Mouse (Mus musculus) neural tube, embryonic 13.5 days (tissue): Measurements from ENCODE around the gene Sec1. TPM values are rescaled to one million over a fixed set of nuclear protein-coding genes. Genes with fewer than 3 reads are reported as not detected.

Experiments used
- ATAC-seq: fragments of 200-750 bp; cut with Nextera tagmentation; 2 replicates; pipeline ENCODE4 v1.8.0; 2017; ENCODE audit warnings: low read depth, mild to moderate bottlenecking, moderate TSS enrichment, moderate library complexity
- H3K27ac ChIP-seq: fragments of 300-500 bp; sonication (generic); replicated peaks from 2 replicates; pipeline ENCODE4 v1.5.1; 2015; ENCODE audit warnings: moderate library complexity, mild to moderate bottlenecking, inconsistent platforms
- H3K27me3 ChIP-seq: fragments of 300-500 bp; sonication (generic); 2 replicates; pipeline ENCODE4 v1.6.1; 2015; ENCODE audit warnings: mild to moderate bottlenecking, inconsistent platforms
- H3K36me3 ChIP-seq: fragments of 300-500 bp; sonication (generic); 2 replicates; pipeline ENCODE4 v1.6.1; 2015; ENCODE audit warnings: mild to moderate bottlenecking, inconsistent platforms
- H3K4me1 ChIP-seq: fragments of 300-500 bp; sonication (generic); replicated peaks from 2 replicates; pipeline ENCODE4 v1.6.1; 2015; ENCODE audit warnings: inconsistent platforms
- H3K4me2 ChIP-seq: fragments of 300-500 bp; sonication (generic); 2 replicates; pipeline ENCODE4 v1.6.1; 2015; ENCODE audit warnings: inconsistent platforms, mild to moderate bottlenecking, moderate library complexity
- H3K4me3 ChIP-seq: fragments of 300-500 bp; sonication (generic); 2 replicates; pipeline ENCODE4 v1.5.1; 2015; ENCODE audit warnings: mild to moderate bottlenecking, inconsistent platforms
- H3K9ac ChIP-seq: fragments of 300-500 bp; sonication (generic); 2 replicates; pipeline ENCODE4 v1.6.1; 2015; ENCODE audit warnings: moderate library complexity, mild to moderate bottlenecking, inconsistent platforms
- H3K9me3 ChIP-seq: fragments of 300-500 bp; sonication (generic); 2 replicates; pipeline ENCODE4 v1.6.1; 2016; ENCODE audit warnings: inconsistent platforms
- WGBS: fragments of 180-500 bp; shearing (Covaris S2); methylation state at CpG from one replicate; pipeline ENCODE4 v1.1.7; 2015; 5-methylcytosine and 5-hydroxymethylcytosine counted together
- polyA plus RNA-seq: library from polyadenylated mRNA; unstranded; fragments of >200 nt; fragmentation: Nextera tagmentation; extraction: Ambion mirVana; gene quantifications from 2 replicates; pipeline ENCODE4 v1.2.1, GENCODE M21; 2015

The Sec1 gene
- polyA plus RNA-seq, 1 experiment from 2014 or later = 0.93 TPM

GRCm38 (mm10) chr7:45716460-45716857 lies 22.3 kb upstream of the Sec1 start:
- no peak for ATAC-seq
- 86% methylated on average over 3 of the region's 3 CpGs for WGBS
- peak overlapping the region; percentile 90 for H3K4me3 ChIP-seq
- H3K36me3 ChIP-seq = peaks cover 47% of the 10 kb centered on the region
- H3K4me2 ChIP-seq = peak overlapping the region; percentile 82
- peak overlapping the region; percentile 61; the same call in 1 of the 2 replicates for H3K9ac ChIP-seq
- peaks cover 57% of the 10 kb centered on the region for H3K4me1 ChIP-seq
- no peaks in the 10 kb centered on the region for H3K27me3 ChIP-seq
- no peak overlapping the region for H3K27ac ChIP-seq
- H3K9me3 ChIP-seq = no peaks in the 10 kb centered on the region

- WGBS = 82% methylated on average over 19 of the region's 19 CpGs
- no peaks in the 10 kb centered on the region for H3K27me3 ChIP-seq
- peak overlapping the region; percentile 77 for H3K27ac ChIP-seq
- peaks cover 52% of the 10 kb centered on the region for H3K4me1 ChIP-seq
- peak overlapping the region; percentile 82 for H3K4me2 ChIP-seq
- H3K9me3 ChIP-seq = no peaks in the 10 kb centered on the region
- peaks cover 47% of the 10 kb centered on the region for H3K36me3 ChIP-seq
- H3K4me3 ChIP-seq = peak overlapping the region; percentile 65
- peak overlapping the region; percentile 61 for H3K9ac ChIP-seq
- ATAC-seq = no peak
Measured at GRCm38 (mm10) chr7:45715741-45716459, 21.7 kb upstream of the Sec1 start.

- peak within 1 kb of the TSS; percentile 82 for H3K4me2 ChIP-seq
- peak within 1 kb of the TSS; percentile 77 for H3K27ac ChIP-seq
- no peaks in the 10 kb centered on the region for H3K9me3 ChIP-seq
- H3K4me3 ChIP-seq = peak within 1 kb of the TSS; percentile 65
- peak within 1 kb of the TSS; percentile 76 for H3K9ac ChIP-seq
- H3K36me3 ChIP-seq = peaks cover 47% of the 10 kb centered on the region
- WGBS = 7% methylated on average over 34 of the region's 34 CpGs
- no peaks in the 10 kb centered on the region for H3K27me3 ChIP-seq
- ATAC-seq = peak; percentile 90
- H3K4me1 ChIP-seq = peaks cover 51% of the 10 kb centered on the region
Measured at GRCm38 (mm10) chr7:45715090-45715708, 21.0 kb upstream of the Sec1 start, which contains the start of gene Rpl18. Rpl18 (plus strand) TSS chr7:45715457.

GRCm38 (mm10) chr7:45714630-45715089 lies 20.5 kb upstream of the Sec1 start:
- no peaks in the 10 kb centered on the region for H3K9me3 ChIP-seq
- peaks cover 47% of the 10 kb centered on the region for H3K36me3 ChIP-seq
- no peaks in the 10 kb centered on the region for H3K27me3 ChIP-seq
- ATAC-seq = peak; percentile 44
- H3K4me1 ChIP-seq = peaks cover 52% of the 10 kb centered on the region
- H3K27ac ChIP-seq = peak overlapping the region; percentile 61; the same call in 1 of the 2 replicates
- peak overlapping the region; percentile 82 for H3K4me2 ChIP-seq
- WGBS = 12% methylated on average over 14 of the region's 14 CpGs
- peak overlapping the region; percentile 76 for H3K9ac ChIP-seq
- peak overlapping the region; percentile 65 for H3K4me3 ChIP-seq

- peaks cover 52% of the 10 kb centered on the region for H3K4me1 ChIP-seq
Measured at GRCm38 (mm10) chr7:45713881-45714520, 19.8 kb upstream of the Sec1 start.

GRCm38 (mm10) chr7:45713396-45713795 lies 19.2 kb upstream of the Sec1 start:
- Histone ChIP-seq H3K4me1 (peaks cover 52% of the 10 kb centered on the region), H3K4me2 (no peak overlapping the region)

More at GRCm38 (mm10) chr7:45713881-45714520, 19.8 kb upstream of the Sec1 start:
- WGBS = 85% methylated on average over 6 of the region's 6 CpGs
- no peaks in the 10 kb centered on the region for H3K9me3 ChIP-seq
- peaks cover 44% of the 10 kb centered on the region for H3K36me3 ChIP-seq
- no peak for ATAC-seq
- no peaks in the 10 kb centered on the region for H3K27me3 ChIP-seq
- H3K4me2 ChIP-seq = peak overlapping the region; percentile 82
- no peak overlapping the region for H3K27ac ChIP-seq
- peak overlapping the region; percentile 65 for H3K4me3 ChIP-seq
- peak overlapping the region; percentile 76 for H3K9ac ChIP-seq

GRCm38 (mm10) chr7:45712022-45712757 lies 18.0 kb upstream of the Sec1 start:
- H3K27me3 ChIP-seq = no peaks in the 10 kb centered on the region
- 88% methylated on average over 21 of the region's 21 CpGs for WGBS
- no peak overlapping the region for H3K4me3 ChIP-seq
- no peak overlapping the region for H3K9ac ChIP-seq
- no peak overlapping the region for H3K27ac ChIP-seq
- ATAC-seq = no peak
- H3K4me2 ChIP-seq = no peak overlapping the region
- H3K9me3 ChIP-seq = no peaks in the 10 kb centered on the region
- peaks cover 63% of the 10 kb centered on the region for H3K4me1 ChIP-seq
- H3K36me3 ChIP-seq = peaks cover 44% of the 10 kb centered on the region

More at GRCm38 (mm10) chr7:45713396-45713795, 19.2 kb upstream of the Sec1 start:
- H3K27me3 ChIP-seq = no peaks in the 10 kb centered on the region
- no peaks in the 10 kb centered on the region for H3K9me3 ChIP-seq
- 92% methylated on average over 16 of the region's 16 CpGs for WGBS
- H3K36me3 ChIP-seq = peaks cover 44% of the 10 kb centered on the region
- no peak overlapping the region for H3K4me3 ChIP-seq
- no peak overlapping the region for H3K27ac ChIP-seq
- H3K9ac ChIP-seq = no peak overlapping the region
- ATAC-seq = no peak

GRCm38 (mm10) chr7:45711316-45712021 lies 17.3 kb upstream of the Sec1 start:
- no peak for ATAC-seq
- no peak overlapping the region for H3K27ac ChIP-seq
- no peak overlapping the region for H3K4me2 ChIP-seq
- H3K4me3 ChIP-seq = no peak overlapping the region
- H3K4me1 ChIP-seq = peaks cover 63% of the 10 kb centered on the region
- H3K9me3 ChIP-seq = no peaks in the 10 kb centered on the region
- no peaks in the 10 kb centered on the region for H3K27me3 ChIP-seq
- H3K36me3 ChIP-seq = peaks cover 44% of the 10 kb centered on the region
- WGBS = 92% methylated on average over 24 of the region's 24 CpGs
- no peak overlapping the region for H3K9ac ChIP-seq

- Histone ChIP-seq H3K27me3 (no peaks in the 10 kb centered on the region), H3K4me2 (no peak overlapping the region), H3K36me3 (peaks cover 44% of the 10 kb centered on the region), H3K9ac (no peak overlapping the region), H3K9me3 (no peaks in the 10 kb centered on the region), H3K4me3 (no peak overlapping the region), H3K4me1 (peaks cover 63% of the 10 kb centered on the region), H3K27ac (no peak overlapping the region)
- 94% methylated on average over 20 of the region's 20 CpGs for WGBS
- ATAC-seq = no peak
Measured at GRCm38 (mm10) chr7:45710477-45711191, 16.4 kb upstream of the Sec1 start.

GRCm38 (mm10) chr7:45709677-45710355 lies 15.6 kb upstream of the Sec1 start:
- Histone ChIP-seq H3K27ac (peak overlapping the region; percentile 54; the same call in 1 of the 2 replicates), H3K27me3 (no peaks in the 10 kb centered on the region), H3K9me3 (no peaks in the 10 kb centered on the region), H3K36me3 (peaks cover 44% of the 10 kb centered on the region), H3K4me3 (no peak overlapping the region), H3K4me2 (peak overlapping the region; percentile 99; the same call in 1 of the 2 replicates), H3K9ac (peak overlapping the region; percentile 4; the same call in 1 of the 2 replicates), H3K4me1 (peaks cover 65% of the 10 kb centered on the region)
- 68% methylated on average over 14 of the region's 14 CpGs for WGBS
- ATAC-seq = no peak
